Mouse (Mus musculus) embryonic fibroblast, embryonic 13.5 days (primary cell): ENCODE results near the gene Slc47a2.

Experiments
- CTCF ChIP-seq: IDR thresholded peaks from 2 replicates; pipeline ENCODE4 v1.5.1; 2011; ENCODE audit warnings: mild to moderate bottlenecking, control low read depth, low read length, moderate library complexity, borderline replicate concordance; ENCODE audit not compliant: insufficient read depth
- POLR2A ChIP-seq: IDR thresholded peaks from 2 replicates; pipeline ENCODE4 v1.6.1; 2011; ENCODE audit warnings: low read depth, mild to moderate bottlenecking, control low read depth, low read length, moderate library complexity

DNA sequence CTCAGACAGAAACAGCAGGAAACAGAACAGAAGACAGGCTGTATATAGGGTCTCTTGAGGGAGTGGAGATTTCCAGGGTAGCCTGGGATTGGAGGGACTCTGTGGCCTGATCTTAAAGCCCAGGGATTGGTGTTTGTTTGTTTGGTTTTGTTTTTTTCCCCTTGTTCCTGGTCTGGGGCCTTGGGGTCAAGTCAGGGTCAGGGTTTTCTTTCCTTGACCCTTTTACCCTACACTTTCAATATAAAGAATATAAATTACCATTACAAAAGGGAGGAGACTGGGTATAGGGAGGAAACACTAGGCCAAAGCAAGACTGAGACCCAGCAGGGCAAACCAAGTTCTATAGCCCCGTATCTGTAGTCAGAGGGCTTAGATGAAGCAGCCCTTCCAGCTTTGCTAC, 46.1 kb downstream of the Slc47a2 start:
- TF ChIP-seq CTCF (no peak), POLR2A (no peak)
